28 mouse cellular contexts compared by ENCODE assay signal in genomic region chr17:86610271-86610969, GRCm38 (mm10).
A peak's percentile ranks its signal among the peaks of the same experiment; 100 is the strongest.
DNase-seq lines count a peak whose midpoint lies in the region; ATAC-seq and TF ChIP-seq lines count a peak whose summit lies in the region.
"Had no signal": no experiment of that assay in that cellular context is flagged by ENCODE, and none has a peak within 500 bp of the region (broad histone marks: within the 10 kb centered on the region; RNA-seq: fewer than 3 reads in every experiment).

No protein-coding gene starts in this region.

- H3K9ac ChIP-seq in embryonic facial prominence, embryonic 14.5 days (ENCODE audit: low read depth, low read length) = no peak overlapping the region
- no peak overlapping the region for H3K9ac ChIP-seq in lung, postnatal 0 days (replicated peaks; ENCODE audit: low read depth)
- H3K9ac ChIP-seq: heart, embryonic 13.5 days; hindbrain, embryonic 12.5 days; kidney, embryonic 15.5 days; limb, embryonic 15.5 days had no signal

- peak; percentile 50 for DNase-seq in embryonic facial prominence, embryonic 14.5 days (ENCODE audit: low spot score)
- no peak for DNase-seq in embryonic facial prominence, embryonic 10.5 days (ENCODE audit: low spot score)
- peak; percentile 19 for DNase-seq in lung, postnatal 0 days (ENCODE audit: low spot score)
- no peak for DNase-seq in lung, postnatal 4 days
- DNase-seq in c-Kit-positive CD71-negative TER-119-negative erythroid progenitor cells, embryonic 14.5 days (ENCODE audit: low read depth) = peak; percentile 17
- DNase-seq in ovary, adult 18-20 months (ENCODE audit: low spot score) = no peak
- DNase-seq in heart, postnatal 10 days = no peak
- DNase-seq: adrenal gland, postnatal 10 days; cerebellum, adult 11 months; cerebellum, adult 9-11 months; gastrocnemius, postnatal 14 days; heart, adult 11 months; kidney, postnatal 36 days; layer of hippocampus, adult 9-11 months; left cerebral cortex, postnatal 4 days; lung, adult 2 months; thymus, adult 2 months; thymus, postnatal 4 days had no signal

- TF ChIP-seq CTCF in lung, postnatal 0 days (IDR thresholded peaks at IDR 0.05) = no peak

- H3K27ac ChIP-seq in embryonic facial prominence, embryonic 14.5 days (replicated peaks; ENCODE audit: low read depth, low read length) = no peak overlapping the region
- H3K27ac ChIP-seq in embryonic facial prominence, embryonic 10.5 days (replicated peaks) = no peak overlapping the region
- H3K27ac ChIP-seq in lung, postnatal 0 days (ENCODE audit: low read length) = no peak overlapping the region
- H3K27ac ChIP-seq: heart, embryonic 13.5 days; hindbrain, embryonic 12.5 days; kidney, embryonic 15.5 days; limb, embryonic 15.5 days; midbrain, embryonic 10.5 days; stomach, postnatal 0 days had no signal

- WGBS in embryonic facial prominence, embryonic 14.5 days = 62% methylated on average over 8 of the region's 8 CpGs
- 83% methylated on average over 8 of the region's 8 CpGs for WGBS in embryonic facial prominence, embryonic 10.5 days
- 63% methylated on average over 8 of the region's 8 CpGs for WGBS in lung, postnatal 0 days

- no peaks in the 10 kb centered on the region for H3K36me3 ChIP-seq in embryonic facial prominence, embryonic 14.5 days (ENCODE audit: control insufficient read depth, insufficient read depth, low read length)
- no peaks in the 10 kb centered on the region for H3K36me3 ChIP-seq in embryonic facial prominence, embryonic 10.5 days (replicated peaks)
- H3K36me3 ChIP-seq in lung, postnatal 0 days (ENCODE audit: insufficient read depth, low read length) = no peaks in the 10 kb centered on the region
- H3K36me3 ChIP-seq: heart, embryonic 13.5 days; hindbrain, embryonic 12.5 days; kidney, embryonic 15.5 days; limb, embryonic 15.5 days; midbrain, embryonic 10.5 days had no signal

- no peak overlapping the region for H3K4me2 ChIP-seq in embryonic facial prominence, embryonic 14.5 days (ENCODE audit: low read depth, low read length)
- H3K4me2 ChIP-seq in lung, postnatal 0 days (replicated peaks; ENCODE audit: low read depth, low read length) = no peak overlapping the region
- H3K4me2 ChIP-seq: heart, embryonic 13.5 days; hindbrain, embryonic 12.5 days; kidney, embryonic 15.5 days; limb, embryonic 15.5 days had no signal

- TF ChIP-seq EP300 in lung, postnatal 0 days (IDR thresholded peaks at IDR 0.05) = no peak

- no peak for ATAC-seq in embryonic facial prominence, embryonic 14.5 days (ENCODE audit: low read depth)
- no peak for ATAC-seq in lung, postnatal 0 days
- peak; percentile 74 for ATAC-seq in megakaryocyte-erythroid progenitor cell, adult 5-6 weeks (replicated peaks; ENCODE audit: low FRiP score, low TSS enrichment, poor library complexity, severe bottlenecking)
- ATAC-seq: activated CD4-positive, CD25-positive, alpha-beta regulatory T cell, adult 4 months; forebrain, embryonic 14.5 days; intestine, postnatal 0 days had no signal

- no peaks in the 10 kb centered on the region for H3K9me3 ChIP-seq in embryonic facial prominence, embryonic 14.5 days (ENCODE audit: control insufficient read depth, low read length)
- H3K9me3 ChIP-seq in embryonic facial prominence, embryonic 10.5 days = no peaks in the 10 kb centered on the region
- H3K9me3 ChIP-seq in lung, postnatal 0 days (ENCODE audit: low read length) = no peaks in the 10 kb centered on the region
- H3K9me3 ChIP-seq: heart, embryonic 13.5 days; hindbrain, embryonic 12.5 days; kidney, embryonic 15.5 days; limb, embryonic 15.5 days; midbrain, embryonic 10.5 days had no signal

- no peaks in the 10 kb centered on the region for H3K27me3 ChIP-seq in embryonic facial prominence, embryonic 14.5 days (replicated peaks; ENCODE audit: control insufficient read depth, insufficient read depth, low read length)
- no peaks in the 10 kb centered on the region for H3K27me3 ChIP-seq in embryonic facial prominence, embryonic 10.5 days (replicated peaks; ENCODE audit: low read depth, poor library complexity, severe bottlenecking)
- no peaks in the 10 kb centered on the region for H3K27me3 ChIP-seq in lung, postnatal 0 days (replicated peaks; ENCODE audit: insufficient read depth, low read length)
- H3K27me3 ChIP-seq: heart, embryonic 13.5 days; hindbrain, embryonic 12.5 days; kidney, embryonic 15.5 days; limb, embryonic 15.5 days had no signal

- no peak overlapping the region for H3K4me3 ChIP-seq in embryonic facial prominence, embryonic 14.5 days (ENCODE audit: low read depth, low read length)
- H3K4me3 ChIP-seq in embryonic facial prominence, embryonic 10.5 days = no peak overlapping the region
- no peak overlapping the region for H3K4me3 ChIP-seq in lung, postnatal 0 days (ENCODE audit: low read depth, low read length)
- H3K4me3 ChIP-seq: heart, embryonic 13.5 days; hindbrain, embryonic 12.5 days; kidney, embryonic 15.5 days; limb, embryonic 15.5 days; midbrain, embryonic 10.5 days had no signal

- H3K4me1 ChIP-seq in embryonic facial prominence, embryonic 14.5 days (ENCODE audit: control insufficient read depth, insufficient read depth, low read length) = no peaks in the 10 kb centered on the region
- H3K4me1 ChIP-seq in embryonic facial prominence, embryonic 10.5 days = peaks cover 26% of the 10 kb centered on the region
- 0 out of 2 replicates have a peak, but pooled peaks cover 4% of the 10 kb centered on the region for H3K4me1 ChIP-seq in lung, postnatal 0 days (ENCODE audit: insufficient read depth, low read depth, low read length)
- H3K4me1 ChIP-seq: hindbrain, embryonic 12.5 days; midbrain, embryonic 10.5 days had no signal

- intact Hi-C loops in heart, postnatal 10 days (cut with DNase I) = loop anchor here (5.0 kb wide), 1 partner anchor 142 kb away; the partner anchor contains the start of gene Epas1

Comparison
In these comparisons a context has a peak if more than half of its experiments do, and no peak if none do; other contexts are left out.
1. DNase-seq: peak in embryonic facial prominence, embryonic 14.5 days (single experiment), lung, postnatal 0 days (single experiment) and c-Kit-positive CD71-negative TER-119-negative erythroid progenitor cells, embryonic 14.5 days (single experiment); none in embryonic facial prominence, embryonic 10.5 days (single experiment), lung, postnatal 4 days (0 of 2), ovary, adult 18-20 months (single experiment) and heart, postnatal 10 days (0 of 2).